Mouse (Mus musculus) lung, postnatal 10 days (tissue): ENCODE measurements at regions not wholly inside any gene's neighbourhood (a gene's known extent, or its start where the extent isn't known, plus 50 kb on each side); places are given as distances from the start of the nearest gene placed in this dataset.
A peak's percentile ranks its signal among the peaks of the same experiment; 100 is the strongest.

Experiments
- DNase-seq: peaks from one replicate; pipeline ENCODE4 v3.0.0; 2021

- no peak for DNase-seq
These were observed 662.4 kb upstream of the Jmjd1c start for GRCm38 (mm10) chr10:66433490-66433889.

- no peak for DNase-seq
These were observed 625.2 kb upstream of the Jmjd1c start for GRCm38 (mm10) chr10:66470684-66471083.

DNA sequence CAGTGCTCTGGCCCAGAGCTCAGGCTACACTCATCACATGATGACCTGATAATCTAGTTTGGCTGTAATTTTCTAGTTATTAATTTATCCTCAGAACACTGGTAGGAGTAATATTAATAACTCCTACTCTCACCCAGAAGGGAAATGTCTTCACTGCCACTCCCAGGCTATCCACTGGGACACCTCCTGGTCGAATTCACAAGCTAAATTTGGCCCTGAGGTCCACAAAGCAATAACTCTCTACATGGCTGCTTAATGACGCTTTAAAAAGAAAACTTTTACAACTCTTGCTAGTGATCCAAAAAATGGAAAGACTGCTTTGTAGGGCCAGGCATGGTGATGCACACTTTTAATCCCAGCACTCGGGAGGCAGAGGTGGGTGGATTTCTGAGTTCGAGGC lies 623.9 kb upstream of the Jmjd1c start:
- no peak for DNase-seq

DNA sequence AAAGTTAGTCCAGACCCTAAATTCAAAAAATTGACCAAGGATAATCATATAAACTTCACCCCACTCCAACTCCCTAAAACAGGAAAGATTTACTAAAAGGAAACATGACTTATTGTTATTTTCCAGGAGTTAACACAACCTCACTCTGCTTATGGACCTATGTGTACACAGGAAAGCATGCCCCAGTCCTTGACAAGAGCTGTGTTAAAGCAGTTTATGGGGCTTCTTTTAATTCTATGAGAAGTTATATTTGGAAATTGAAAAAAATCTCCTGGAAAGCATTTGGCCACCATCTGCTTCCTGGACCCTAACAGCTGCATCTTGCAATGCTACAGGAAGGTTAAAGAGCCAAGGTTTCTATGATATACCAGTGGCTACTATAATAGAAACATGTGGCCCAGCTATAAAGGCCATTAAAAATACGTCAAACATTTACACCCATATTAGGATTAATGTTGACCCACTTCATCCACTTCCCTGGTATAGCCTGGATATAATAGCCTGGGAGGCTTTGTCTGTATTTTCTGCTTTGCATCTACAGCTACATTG lies 620.7 kb upstream of the Jmjd1c start:
- no peak for DNase-seq

GRCm38 (mm10) chr10:66490871-66491270 lies 605.1 kb upstream of the Jmjd1c start:
- DNase-seq: peak; percentile 4

DNA sequence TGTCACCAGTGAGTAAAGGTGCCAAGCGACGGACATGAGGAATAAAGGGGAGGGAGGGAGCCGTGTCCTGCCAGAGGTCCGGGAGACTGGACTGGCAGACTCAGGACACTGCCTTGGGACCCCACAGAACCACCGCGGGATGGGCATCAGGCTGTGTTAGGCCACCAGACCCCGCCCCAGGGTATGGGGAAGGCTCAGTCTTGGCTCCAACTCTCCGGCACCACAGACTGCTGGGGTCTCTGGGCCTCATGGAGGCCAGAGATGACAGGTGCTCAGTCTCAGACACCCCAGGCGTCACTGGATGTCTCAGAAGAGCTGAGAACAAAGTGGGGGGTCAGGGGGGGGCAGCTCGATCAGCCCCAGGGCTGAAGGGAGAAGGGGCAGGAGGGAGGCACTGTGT lies 604.1 kb upstream of the Jmjd1c start:
- DNase-seq: no peak

DNA sequence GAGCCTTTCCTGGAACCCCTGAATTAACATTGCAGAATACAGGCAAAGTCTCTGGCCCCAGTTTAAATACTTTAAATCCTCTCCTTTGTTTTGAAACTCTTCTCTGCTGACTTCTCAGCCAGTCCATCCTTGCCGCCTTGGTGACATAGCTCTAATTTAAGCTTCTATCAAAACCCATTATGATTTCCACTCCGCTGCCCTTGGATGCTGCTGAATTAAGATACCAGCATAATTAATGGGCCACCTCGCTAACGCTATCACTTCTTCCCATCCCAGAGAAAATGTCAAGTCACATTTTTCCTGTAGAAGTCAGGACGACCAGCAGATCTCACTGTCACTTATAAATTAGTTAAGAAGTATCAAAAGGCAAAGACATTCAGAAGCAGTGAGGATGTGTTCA lies 556.1 kb upstream of the Jmjd1c start:
- DNase-seq: no peak

DNA sequence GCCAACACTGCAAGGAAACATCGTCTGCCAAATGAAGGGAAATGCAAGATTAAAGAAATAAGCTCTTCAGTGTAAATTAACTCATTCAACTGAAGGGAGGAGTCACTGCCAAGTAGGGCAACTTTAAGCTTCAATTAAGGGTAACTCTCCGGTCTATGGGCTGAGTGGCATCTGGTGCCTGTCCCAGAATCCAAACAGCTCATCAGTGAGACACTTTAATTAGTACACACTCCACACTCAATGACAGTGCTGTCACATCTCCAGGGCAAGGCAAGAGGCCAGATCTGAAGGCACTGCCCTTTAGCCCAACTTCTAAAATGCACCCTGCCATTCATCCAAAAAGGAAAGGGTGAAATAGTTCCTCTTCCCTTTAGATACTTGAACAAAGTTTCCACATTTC lies 549.3 kb upstream of the Jmjd1c start:
- no peak for DNase-seq

- DNase-seq: no peak
These were observed 548.3 kb upstream of the Jmjd1c start for GRCm38 (mm10) chr10:66547660-66548059.

GRCm38 (mm10) chr10:66548073-66548472 lies 547.9 kb upstream of the Jmjd1c start:
- DNase-seq: no peak

DNA sequence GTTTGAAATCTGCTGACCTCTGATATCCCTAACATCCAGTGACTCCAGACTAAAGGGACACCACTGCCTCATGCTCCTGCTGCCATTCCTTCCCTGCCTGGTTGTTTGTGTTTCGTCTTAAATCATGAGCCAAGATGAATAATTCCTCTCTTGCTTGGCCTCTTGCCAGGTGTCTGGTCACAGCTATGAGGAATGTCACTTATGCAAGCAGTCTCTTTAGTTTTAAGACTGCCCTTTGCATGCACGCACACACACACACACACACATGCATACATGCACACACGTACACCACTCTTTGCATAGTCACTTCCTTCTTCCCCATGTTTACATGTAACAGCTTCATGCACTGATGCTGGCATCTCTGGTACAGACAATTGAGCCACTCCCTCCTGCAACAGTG lies 543.0 kb upstream of the Jmjd1c start:
- DNase-seq: peak; percentile 41

GRCm38 (mm10) chr10:66554259-66554658 lies 541.7 kb upstream of the Jmjd1c start:
- DNase-seq: no peak

GRCm38 (mm10) chr10:66558097-66558840 lies 537.7 kb upstream of the Jmjd1c start:
- no peak for DNase-seq

GRCm38 (mm10) chr10:66565374-66565773 lies 530.6 kb upstream of the Jmjd1c start:
- DNase-seq: no peak

DNA sequence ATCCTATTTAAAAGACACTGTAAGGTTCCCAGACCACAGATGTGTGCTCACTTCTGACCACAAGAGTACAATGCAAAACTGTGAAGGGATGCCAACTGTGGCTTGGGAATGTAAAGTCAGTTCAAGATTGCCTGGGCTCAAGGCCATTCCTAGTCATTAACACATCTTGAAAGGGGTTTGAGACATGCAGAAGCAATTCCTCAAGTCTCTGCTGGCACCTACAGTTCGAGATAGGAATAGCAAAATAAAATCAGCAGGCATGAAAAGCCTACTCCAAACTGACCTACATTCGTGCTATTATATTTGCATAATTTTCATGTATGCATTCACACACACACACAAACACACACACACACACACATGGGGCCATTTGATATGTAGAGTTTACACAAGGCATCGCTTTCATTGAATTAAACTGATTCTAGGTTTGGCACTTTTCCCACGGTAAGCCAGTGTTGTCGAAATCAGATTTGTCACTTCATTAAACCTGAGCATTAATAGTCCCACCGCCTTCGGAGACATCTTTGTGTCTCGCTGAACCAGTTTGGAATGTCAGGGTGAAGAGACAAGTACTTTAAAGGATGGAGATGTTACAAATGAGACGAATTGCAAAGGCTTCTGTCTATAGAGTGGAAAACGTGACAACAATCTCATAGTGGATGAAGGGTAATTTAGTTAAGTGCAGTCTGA lies 520.9 kb upstream of the Jmjd1c start:
- DNase-seq: peak; percentile 5

GRCm38 (mm10) chr10:66593001-66593400 lies 502.9 kb upstream of the Jmjd1c start:
- no peak for DNase-seq

- no peak for DNase-seq
These were observed 502.4 kb upstream of the Jmjd1c start for GRCm38 (mm10) chr10:66593506-66593905.

- no peak for DNase-seq
These were observed 498.0 kb upstream of the Jmjd1c start for GRCm38 (mm10) chr10:66597952-66598351.

GRCm38 (mm10) chr10:66607141-66607540 lies 488.8 kb upstream of the Jmjd1c start:
- no peak for DNase-seq

GRCm38 (mm10) chr10:66616280-66616679 lies 479.6 kb upstream of the Jmjd1c start:
- no peak for DNase-seq

DNA sequence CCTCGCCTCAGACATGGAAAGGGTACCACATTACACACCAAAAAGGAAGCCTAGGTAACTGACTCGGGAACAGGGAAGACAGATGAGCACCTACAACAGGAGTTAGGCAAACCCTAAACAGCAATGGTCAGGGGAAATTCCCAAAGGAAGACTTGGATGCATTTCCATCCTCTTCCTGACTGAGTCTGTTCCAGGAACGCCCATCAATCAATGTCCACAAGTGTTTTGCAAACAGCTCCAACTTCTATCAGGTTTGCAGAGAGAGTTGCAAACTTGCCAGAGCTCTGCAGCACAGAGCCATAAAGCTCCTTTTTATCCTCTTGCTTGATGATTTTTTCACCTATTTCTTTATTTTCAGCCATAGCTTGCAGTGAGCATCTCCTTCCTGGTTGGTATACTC lies 464.9 kb upstream of the Jmjd1c start:
- no peak for DNase-seq

- no peak for DNase-seq
These were observed 454.8 kb upstream of the Jmjd1c start for GRCm38 (mm10) chr10:66640890-66641847.

GRCm38 (mm10) chr10:66641966-66642365 lies 454.0 kb upstream of the Jmjd1c start:
- DNase-seq: no peak
